Mouse (Mus musculus): ENCODE results near the gene Bola2. TPM values are rescaled to one million over a fixed set of nuclear protein-coding genes. Genes with fewer than 3 reads are reported as not detected.

The Bola2 gene
- polyA plus RNA-seq, 1 experiment from 2014 or later: 126 TPM

DNA sequence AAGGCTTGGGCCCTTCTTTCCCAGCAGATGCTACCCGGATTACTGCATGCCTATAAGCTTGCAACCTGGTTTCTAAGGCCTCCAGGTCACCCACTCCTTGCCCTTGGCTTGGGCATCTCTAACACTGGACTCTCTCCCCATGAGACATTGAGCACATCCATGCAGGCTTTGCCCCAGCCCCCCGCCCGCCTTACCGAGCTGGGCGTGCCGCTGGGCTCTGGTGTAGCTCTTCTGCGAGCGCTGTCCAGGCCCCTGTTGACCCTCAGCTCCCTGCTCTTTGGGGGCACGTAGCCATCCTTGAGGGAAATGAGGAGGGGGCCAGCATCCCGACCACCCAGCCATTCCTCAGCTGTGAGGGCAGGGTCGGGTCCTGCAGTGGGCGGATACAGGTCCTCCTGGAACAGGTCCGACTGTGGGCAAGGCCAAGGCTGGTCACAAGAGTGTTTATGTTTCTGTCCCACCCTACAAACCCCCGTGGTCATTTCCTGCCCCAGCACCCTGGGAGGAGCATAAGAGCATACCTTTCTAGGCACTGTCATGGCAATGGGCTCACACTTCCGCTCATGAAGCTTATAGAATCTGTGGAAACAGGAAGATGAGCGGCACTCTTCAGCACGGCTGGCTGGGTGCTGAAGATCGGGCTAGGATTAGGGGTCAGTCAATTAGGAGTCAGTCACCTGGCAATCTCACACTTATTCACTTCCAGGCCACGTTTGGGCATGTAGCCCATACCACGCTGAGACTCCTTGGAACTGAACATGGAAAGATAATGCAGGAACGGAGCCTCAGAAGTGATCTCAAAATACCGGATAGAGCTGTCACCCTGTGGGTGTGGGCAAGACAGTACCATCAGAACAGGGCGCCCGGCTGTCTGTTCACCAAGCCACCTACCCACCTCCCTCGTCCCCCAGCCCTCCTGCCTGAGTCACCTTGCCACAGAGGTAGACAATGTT is 5.1 kb downstream of the Bola2 start:
- no peak for ATAC-seq (replicated peaks; ENCODE audit: insufficient number of reproducible peaks, low FRiP score, low TSS enrichment)
- Histone ChIP-seq H3K27ac (ENCODE audit: low read depth, low read length) (no peak overlapping the region), H3K36me3 (ENCODE audit: control insufficient read depth, insufficient read depth, low read length) (no peaks in the 10 kb centered on the region), H3K9me3 (replicated peaks; ENCODE audit: control insufficient read depth, low read length) (no peaks in the 10 kb centered on the region), H3K27me3 (ENCODE audit: control insufficient read depth, insufficient read depth, low read length) (peaks cover 32% of the 10 kb centered on the region), H3K9ac (ENCODE audit: low read depth, low read length) (0 out of 2 replicates have a peak overlapping the region, but pooled peaks have one; percentile 16), H3K4me3 (ENCODE audit: low read depth, low read length) (no peak overlapping the region), H3K4me2 (no peak overlapping the region), H3K4me1 (ENCODE audit: control insufficient read depth, insufficient read depth, low read length) (peaks cover 23% of the 10 kb centered on the region)
- 77% methylated on average over 25 of the region's 25 CpGs for WGBS (ENCODE audit: insufficient replicate concordance)

DNA sequence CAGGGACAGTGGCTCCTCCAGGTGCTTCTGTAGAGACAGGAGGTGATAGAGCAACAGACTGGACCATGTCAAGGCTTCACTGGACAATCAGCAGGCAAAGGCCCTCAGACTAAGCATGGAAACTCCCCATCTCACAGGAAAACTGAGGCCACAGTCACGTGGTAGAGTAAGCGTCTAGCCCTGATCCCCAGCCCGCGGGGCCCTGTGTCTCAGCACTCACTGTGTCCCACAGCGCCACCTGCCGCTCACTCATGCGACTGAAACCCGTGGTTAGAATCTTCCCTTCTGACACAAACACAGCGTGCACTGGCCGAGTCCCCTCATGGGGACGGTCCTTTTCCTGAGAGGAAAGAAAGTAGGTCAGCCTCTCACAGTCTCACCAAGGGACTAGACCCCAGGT is 5.9 kb downstream of the Bola2 start:
- 0 out of 2 replicates have a peak, but pooled peaks have one; percentile 32 for ATAC-seq (replicated peaks; ENCODE audit: insufficient number of reproducible peaks, low FRiP score, low TSS enrichment)
- no peaks in the 10 kb centered on the region for H3K9me3 ChIP-seq (replicated peaks; ENCODE audit: control insufficient read depth, low read length)
- H3K36me3 ChIP-seq (ENCODE audit: control insufficient read depth, insufficient read depth, low read length): no peaks in the 10 kb centered on the region
- peak overlapping the region; percentile 52 for H3K4me2 ChIP-seq
- H3K4me1 ChIP-seq (ENCODE audit: control insufficient read depth, insufficient read depth, low read length): peaks cover 23% of the 10 kb centered on the region
- no peak overlapping the region for H3K27ac ChIP-seq (ENCODE audit: low read depth, low read length)
- peaks cover 39% of the 10 kb centered on the region for H3K27me3 ChIP-seq (ENCODE audit: control insufficient read depth, insufficient read depth, low read length)
- no peak overlapping the region for H3K9ac ChIP-seq (ENCODE audit: low read depth, low read length)
- no peak overlapping the region for H3K4me3 ChIP-seq (ENCODE audit: low read depth, low read length)
- under 1% methylated on average over 11 of the region's 11 CpGs for WGBS (ENCODE audit: insufficient replicate concordance)

GRCm38 (mm10) chr7:126701559-126702357 is 6.6 kb downstream of the Bola2 start:
- WGBS (ENCODE audit: insufficient replicate concordance): 55% methylated on average over 24 of the region's 24 CpGs

DNA sequence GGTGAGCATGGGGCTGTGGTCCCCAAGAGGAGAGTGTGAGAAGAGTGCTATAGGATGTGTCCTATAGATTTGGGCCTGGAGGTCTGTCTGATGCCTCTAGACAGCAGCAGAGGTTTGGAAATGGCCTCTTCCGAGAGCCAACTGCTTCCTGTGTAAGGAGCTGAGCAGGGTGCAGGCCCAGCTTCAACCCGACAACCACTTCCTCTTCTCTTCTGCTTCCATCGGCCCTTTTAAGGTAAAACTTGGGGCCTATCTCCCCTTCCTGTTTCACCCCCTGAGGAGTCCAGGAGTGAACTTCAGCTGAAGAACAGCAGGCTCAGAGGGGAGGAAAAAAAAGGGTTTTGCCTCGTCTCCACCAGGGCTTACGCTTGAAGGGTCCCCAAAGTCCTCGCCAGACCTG is 7.2 kb downstream of the Bola2 start:
- no peak overlapping the region for H3K9ac ChIP-seq (ENCODE audit: low read depth, low read length)
- no peak overlapping the region for H3K27ac ChIP-seq (ENCODE audit: low read depth, low read length)
- H3K36me3 ChIP-seq (ENCODE audit: control insufficient read depth, insufficient read depth, low read length): no peaks in the 10 kb centered on the region
- H3K4me2 ChIP-seq: no peak overlapping the region
- H3K9me3 ChIP-seq (replicated peaks; ENCODE audit: control insufficient read depth, low read length): no peaks in the 10 kb centered on the region
- 70% methylated on average over 6 of the region's 6 CpGs for WGBS (ENCODE audit: insufficient replicate concordance)
- H3K27me3 ChIP-seq (ENCODE audit: control insufficient read depth, insufficient read depth, low read length): peaks cover 41% of the 10 kb centered on the region
- no peak overlapping the region for H3K4me3 ChIP-seq (ENCODE audit: low read depth, low read length)
- ATAC-seq (replicated peaks; ENCODE audit: insufficient number of reproducible peaks, low FRiP score, low TSS enrichment): no peak
- peaks cover 13% of the 10 kb centered on the region for H3K4me1 ChIP-seq (ENCODE audit: control insufficient read depth, insufficient read depth, low read length)

More at GRCm38 (mm10) chr7:126701559-126702357, 6.6 kb downstream of the Bola2 start:
- Histone ChIP-seq H3K4me3 (ENCODE audit: low read depth, low read length) (no peak overlapping the region), H3K9me3 (replicated peaks; ENCODE audit: control insufficient read depth, low read length) (no peaks in the 10 kb centered on the region), H3K36me3 (ENCODE audit: control insufficient read depth, insufficient read depth, low read length) (no peaks in the 10 kb centered on the region), H3K9ac (ENCODE audit: low read depth, low read length) (no peak overlapping the region), H3K4me2 (peak overlapping the region; percentile 52), H3K27me3 (ENCODE audit: control insufficient read depth, insufficient read depth, low read length) (peaks cover 41% of the 10 kb centered on the region), H3K4me1 (ENCODE audit: control insufficient read depth, insufficient read depth, low read length) (peaks cover 17% of the 10 kb centered on the region), H3K27ac (ENCODE audit: low read depth, low read length) (no peak overlapping the region)
- no peak for ATAC-seq (replicated peaks; ENCODE audit: insufficient number of reproducible peaks, low FRiP score, low TSS enrichment)

DNA sequence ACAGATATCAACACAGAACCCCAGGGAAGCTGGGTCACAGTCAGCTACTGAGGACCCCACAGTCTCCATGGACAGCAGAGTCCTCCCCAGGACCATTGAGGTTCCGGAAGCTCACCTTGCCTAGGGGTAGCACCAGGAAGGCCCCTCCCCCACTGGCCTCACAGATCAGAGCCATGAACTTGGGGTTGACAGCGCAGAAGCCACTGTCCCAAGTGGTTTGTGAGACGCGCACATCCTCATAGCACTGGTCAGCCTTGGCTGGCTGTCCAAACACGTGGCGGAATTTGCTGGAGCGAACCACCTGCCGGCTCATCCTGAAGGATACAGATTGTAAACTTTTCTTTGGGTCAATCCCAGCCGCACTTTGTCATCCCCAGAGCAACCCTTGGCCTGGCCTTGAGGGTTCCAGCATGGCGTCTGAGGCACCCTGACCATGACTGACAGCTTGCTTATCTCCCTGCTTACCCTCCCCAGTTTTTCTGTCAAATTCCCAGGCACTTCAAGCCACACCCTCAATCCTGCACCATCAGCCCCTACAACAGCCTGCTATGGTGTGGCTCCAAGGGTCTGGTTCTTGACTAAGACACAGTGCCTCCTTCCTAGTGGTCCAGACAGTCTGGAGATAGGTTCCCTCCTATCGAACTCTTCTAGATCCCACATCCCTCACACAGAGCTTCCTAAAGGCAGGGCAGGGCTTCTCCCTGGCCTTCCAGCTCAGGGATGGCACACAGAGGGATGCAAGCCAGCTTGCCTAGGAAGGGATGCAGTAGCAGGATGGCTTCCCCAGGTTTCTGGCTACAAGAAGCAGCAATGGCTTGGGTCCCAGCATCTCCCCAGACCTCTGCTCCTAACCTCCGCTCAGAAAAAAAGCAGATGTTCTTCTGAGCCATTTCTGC is 7.9 kb downstream of the Bola2 start:
- Histone ChIP-seq H3K9ac (ENCODE audit: low read depth, low read length) (no peak overlapping the region), H3K36me3 (ENCODE audit: control insufficient read depth, insufficient read depth, low read length) (no peaks in the 10 kb centered on the region), H3K4me1 (ENCODE audit: control insufficient read depth, insufficient read depth, low read length) (peaks cover 13% of the 10 kb centered on the region), H3K27ac (ENCODE audit: low read depth, low read length) (no peak overlapping the region), H3K4me2 (no peak overlapping the region), H3K9me3 (replicated peaks; ENCODE audit: control insufficient read depth, low read length) (no peaks in the 10 kb centered on the region), H3K27me3 (ENCODE audit: control insufficient read depth, insufficient read depth, low read length) (peaks cover 41% of the 10 kb centered on the region), H3K4me3 (ENCODE audit: low read depth, low read length) (no peak overlapping the region)
- WGBS (ENCODE audit: insufficient replicate concordance): 74% methylated on average over 12 of the region's 12 CpGs
- ATAC-seq (replicated peaks; ENCODE audit: insufficient number of reproducible peaks, low FRiP score, low TSS enrichment): no peak

GRCm38 (mm10) chr7:126703757-126704077 is 8.5 kb downstream of the Bola2 start:
- WGBS (ENCODE audit: insufficient replicate concordance): 24% methylated on average over 7 of the region's 7 CpGs
- Histone ChIP-seq H3K36me3 (ENCODE audit: control insufficient read depth, insufficient read depth, low read length) (no peaks in the 10 kb centered on the region), H3K4me2 (peak overlapping the region; percentile 78), H3K27me3 (ENCODE audit: control insufficient read depth, insufficient read depth, low read length) (peaks cover 41% of the 10 kb centered on the region), H3K27ac (ENCODE audit: low read depth, low read length) (no peak overlapping the region), H3K4me3 (ENCODE audit: low read depth, low read length) (peak overlapping the region; percentile 48; the same call in 1 of the 2 replicates), H3K4me1 (ENCODE audit: control insufficient read depth, insufficient read depth, low read length) (peaks cover 13% of the 10 kb centered on the region), H3K9ac (ENCODE audit: low read depth, low read length) (no peak overlapping the region), H3K9me3 (replicated peaks; ENCODE audit: control insufficient read depth, low read length) (no peaks in the 10 kb centered on the region)
- ATAC-seq (replicated peaks; ENCODE audit: insufficient number of reproducible peaks, low FRiP score, low TSS enrichment): no peak

DNA sequence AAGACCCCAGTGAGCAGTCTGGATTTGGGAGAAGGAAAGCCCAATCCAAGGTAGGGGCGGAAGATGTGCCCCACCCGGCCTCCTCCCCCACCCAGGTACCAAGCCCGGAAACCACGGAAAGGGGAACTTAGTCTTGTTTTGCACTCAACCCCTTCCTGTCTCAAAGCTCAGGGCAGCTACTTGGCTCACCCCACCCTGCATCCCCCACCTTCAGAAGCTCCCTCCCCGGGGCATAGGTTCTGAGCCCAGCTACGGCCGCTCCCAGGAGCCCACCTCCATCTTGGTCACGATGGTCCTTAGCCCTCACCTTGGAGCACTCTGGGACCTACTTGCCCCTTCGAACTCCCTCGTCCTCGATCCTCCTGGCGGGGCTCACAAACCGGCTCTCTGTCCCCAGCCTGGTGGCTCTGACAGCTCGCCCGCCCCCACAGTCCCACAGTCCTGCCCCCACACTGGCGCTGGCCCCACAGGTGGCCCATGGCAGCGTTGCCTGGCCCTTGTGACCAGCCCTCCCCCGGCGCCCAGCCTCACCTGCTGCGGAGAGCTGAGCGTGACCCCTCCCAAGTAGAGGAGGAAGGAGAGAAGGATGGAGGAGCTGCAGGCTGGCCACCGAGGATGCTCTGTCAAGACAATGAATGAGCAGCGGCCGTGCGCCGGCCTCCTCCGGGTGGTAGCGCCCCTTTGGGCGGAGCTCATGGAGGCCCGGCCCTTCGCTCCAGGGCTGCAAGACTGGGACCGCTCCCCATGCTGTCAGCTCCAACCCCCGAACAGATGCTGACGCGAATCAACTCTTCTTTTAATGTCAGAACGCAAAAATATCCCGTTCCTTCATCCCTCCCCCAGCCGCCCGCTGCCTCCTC is 9.2 kb downstream of the Bola2 start:
- H3K27ac ChIP-seq (ENCODE audit: low read depth, low read length): no peak overlapping the region
- peak; percentile 23; the same call in 1 of the 2 replicates for ATAC-seq (replicated peaks; ENCODE audit: insufficient number of reproducible peaks, low FRiP score, low TSS enrichment)

More for the DNA sequence above, 9.2 kb downstream of the Bola2 start:
- Histone ChIP-seq H3K9ac (ENCODE audit: low read depth, low read length) (peak overlapping the region; percentile 60), H3K27me3 (ENCODE audit: control insufficient read depth, insufficient read depth, low read length) (peaks cover 41% of the 10 kb centered on the region), H3K4me3 (ENCODE audit: low read depth, low read length) (peak overlapping the region; percentile 48), H3K4me1 (ENCODE audit: control insufficient read depth, insufficient read depth, low read length) (peaks cover 13% of the 10 kb centered on the region), H3K36me3 (ENCODE audit: control insufficient read depth, insufficient read depth, low read length) (no peaks in the 10 kb centered on the region), H3K4me2 (peak overlapping the region; percentile 78), H3K9me3 (replicated peaks; ENCODE audit: control insufficient read depth, low read length) (no peaks in the 10 kb centered on the region; the same call in 1 of the 2 replicates)
- 3% methylated on average over 39 of the region's 39 CpGs for WGBS (ENCODE audit: insufficient replicate concordance)
